Mouse (Mus musculus): ENCODE measurements around the gene Fbxo44. TPM values are rescaled to one million over a fixed set of nuclear protein-coding genes. Genes with fewer than 3 reads are reported as not detected.
A peak's percentile ranks its signal among the peaks of the same experiment; 100 is the strongest.
"Not testable (repeated sequence)": the region's sequence is repeated elsewhere in the genome, so short reads cannot be mapped to it uniquely, and the experiment has no call there.

Gene Fbxo44
- total RNA-seq (2017) = 0.93 and 1.8 TPM in 2 replicates

DNA sequence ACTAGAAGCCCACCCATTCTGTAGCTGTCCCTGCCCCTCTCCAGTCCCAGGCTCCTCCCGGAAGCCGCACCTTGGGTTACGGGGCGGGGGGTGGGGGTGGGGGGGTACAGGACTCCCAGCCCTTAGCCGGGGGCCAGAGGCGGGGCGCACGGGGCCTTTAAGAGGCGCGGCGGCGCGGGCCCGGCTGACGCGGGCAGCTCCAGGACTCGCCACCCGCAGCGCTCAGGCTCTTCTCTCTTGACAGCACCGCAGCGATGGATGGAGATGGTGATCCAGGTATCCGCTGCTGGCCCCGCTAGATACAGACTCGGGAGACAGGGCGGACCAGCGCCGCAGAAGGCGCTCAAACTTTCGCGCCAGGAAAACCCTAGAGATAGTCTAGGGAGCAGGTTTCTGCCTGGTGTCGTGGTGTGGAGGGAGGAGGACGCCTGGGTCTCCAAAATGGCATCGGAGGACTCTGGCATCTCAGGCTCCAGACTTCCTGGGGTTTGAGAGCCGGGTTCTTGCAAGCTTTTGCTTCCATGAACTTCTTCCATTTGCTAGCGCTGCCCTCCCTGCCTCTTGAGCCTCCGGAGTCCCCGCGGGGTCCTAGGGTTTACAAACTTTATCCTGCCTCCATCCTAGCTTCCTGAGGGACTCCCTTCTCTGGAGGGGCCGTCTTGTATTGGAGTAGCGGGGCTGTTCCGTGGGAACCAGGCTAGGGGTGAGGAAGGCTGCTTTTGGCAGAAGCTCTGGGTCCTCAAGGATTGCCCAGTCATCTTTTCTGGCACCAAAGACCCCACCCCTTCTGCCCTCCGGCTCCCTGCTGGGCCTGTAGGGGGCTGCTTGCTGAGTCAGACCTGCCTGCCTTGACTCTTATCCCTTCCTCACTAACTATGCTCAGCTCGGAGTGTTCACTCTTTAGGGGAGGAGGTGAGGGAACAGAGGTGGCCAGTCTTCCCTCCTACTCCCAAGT is at the start of gene Fbxo44, which contains the start of gene Fbxo2:
TSS of gene Fbxo44 (minus strand) at position 47 of the 955 bp plus-strand sequence.
TSS of gene Fbxo2 (plus strand) at position 186 of the 955 bp plus-strand sequence.
- ATAC-seq (ENCODE audit: extremely low read depth, insufficient number of reproducible peaks, low FRiP score, poor library complexity, severe bottlenecking) = no peak

DNA sequence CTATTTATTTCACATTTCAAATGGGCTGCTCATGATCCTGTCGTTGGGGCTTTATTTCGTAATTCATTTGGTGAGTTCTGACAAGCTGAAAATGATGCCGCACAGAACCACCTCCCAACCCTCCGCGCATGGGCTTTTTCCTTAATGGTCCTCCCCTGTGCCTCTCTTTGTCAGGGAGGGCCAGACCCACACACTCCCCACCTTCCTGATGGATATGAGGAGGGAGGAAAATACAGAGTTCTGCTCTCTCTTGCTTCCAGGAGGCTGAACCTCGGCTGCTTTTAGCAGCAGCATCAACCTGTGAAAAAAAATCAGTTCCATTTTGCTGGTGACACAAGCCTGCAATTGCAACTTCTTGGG is 44.6 kb upstream of the Fbxo44 start:
- ATAC-seq (ENCODE audit: extremely low read depth, insufficient number of reproducible peaks, low FRiP score, poor library complexity, severe bottlenecking) = no peak

DNA sequence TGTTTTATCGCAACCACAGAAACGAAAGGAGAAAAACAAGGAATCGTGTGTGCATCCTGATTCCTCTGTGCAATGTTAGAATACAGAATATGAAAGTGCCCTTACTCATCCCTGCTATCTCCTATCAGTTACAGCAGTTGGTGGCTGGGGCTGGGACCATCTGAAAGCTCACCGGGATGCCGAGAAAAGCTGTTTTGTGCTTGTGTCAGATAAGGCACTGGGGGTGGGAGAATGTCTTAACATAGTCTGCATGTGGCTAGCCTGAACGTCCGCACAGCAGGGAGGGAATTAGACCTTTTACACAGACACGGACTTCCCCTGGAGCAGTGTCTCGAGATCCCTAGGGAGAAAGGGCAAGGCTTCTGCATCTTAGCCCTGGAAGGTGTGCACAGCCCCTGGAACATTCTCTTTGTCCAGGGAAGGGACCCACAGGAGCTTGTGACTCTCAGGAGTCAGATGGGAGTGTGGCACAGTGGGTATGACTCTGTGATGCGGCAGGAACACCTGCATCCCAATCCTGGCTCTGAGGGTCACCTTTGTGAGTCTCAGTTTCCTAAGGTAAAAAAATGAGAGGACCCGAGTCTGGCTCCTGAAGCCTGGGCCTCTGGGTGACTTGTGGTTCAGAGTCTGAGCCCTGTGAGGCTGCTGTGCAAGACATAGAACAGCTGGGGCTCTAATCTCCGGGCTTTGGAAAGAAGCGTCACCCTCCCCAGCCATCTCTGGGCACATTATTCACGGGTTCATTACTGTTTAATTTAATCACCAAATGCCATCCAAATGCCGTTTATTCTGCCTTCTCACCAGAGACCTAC is 44.0 kb upstream of the Fbxo44 start:
- no peak for ATAC-seq (ENCODE audit: extremely low read depth, insufficient number of reproducible peaks, low FRiP score, poor library complexity, severe bottlenecking)

DNA sequence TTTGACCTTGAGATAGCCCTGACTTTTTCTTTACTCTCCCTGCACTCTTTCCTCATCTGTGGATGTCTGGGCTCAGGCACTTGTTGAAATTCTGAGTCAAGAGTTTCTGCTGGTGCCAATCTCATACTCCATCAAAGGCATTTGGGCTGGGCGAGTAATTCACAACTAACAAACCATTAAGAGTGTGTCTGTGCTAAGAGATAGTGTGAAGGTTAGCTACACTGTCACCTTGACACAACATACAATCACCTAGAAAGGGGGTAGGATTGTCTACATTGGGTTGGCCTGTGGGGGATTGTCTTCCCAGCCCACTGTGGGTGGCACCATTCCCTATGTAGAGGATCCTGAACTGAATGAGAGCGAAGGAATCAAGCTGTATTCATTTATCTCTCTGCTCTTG is 43.3 kb upstream of the Fbxo44 start:
- ATAC-seq (ENCODE audit: extremely low read depth, insufficient number of reproducible peaks, low FRiP score, poor library complexity, severe bottlenecking) = no peak

DNA sequence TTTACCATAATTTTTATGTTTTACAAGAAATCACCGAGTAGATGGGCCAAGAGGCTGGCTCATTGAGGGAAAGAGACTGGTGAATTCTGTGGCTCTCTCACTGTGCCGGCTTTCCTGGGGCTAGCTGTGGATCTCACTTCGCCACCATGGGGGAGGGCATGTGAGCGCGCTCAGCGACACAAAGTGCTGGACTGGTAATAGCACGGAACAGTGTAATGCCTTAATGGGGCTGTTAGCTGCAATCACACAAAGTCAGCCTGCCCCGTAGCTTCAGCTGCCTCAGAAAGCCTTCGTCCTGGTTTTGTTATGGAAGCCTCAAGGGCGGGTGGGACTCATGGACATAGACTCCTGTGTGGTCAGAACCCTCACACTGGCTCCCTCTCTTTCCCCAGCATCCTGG is 38.4 kb upstream of the Fbxo44 start:
- no peak for ATAC-seq (ENCODE audit: extremely low read depth, insufficient number of reproducible peaks, low FRiP score, poor library complexity, severe bottlenecking)

DNA sequence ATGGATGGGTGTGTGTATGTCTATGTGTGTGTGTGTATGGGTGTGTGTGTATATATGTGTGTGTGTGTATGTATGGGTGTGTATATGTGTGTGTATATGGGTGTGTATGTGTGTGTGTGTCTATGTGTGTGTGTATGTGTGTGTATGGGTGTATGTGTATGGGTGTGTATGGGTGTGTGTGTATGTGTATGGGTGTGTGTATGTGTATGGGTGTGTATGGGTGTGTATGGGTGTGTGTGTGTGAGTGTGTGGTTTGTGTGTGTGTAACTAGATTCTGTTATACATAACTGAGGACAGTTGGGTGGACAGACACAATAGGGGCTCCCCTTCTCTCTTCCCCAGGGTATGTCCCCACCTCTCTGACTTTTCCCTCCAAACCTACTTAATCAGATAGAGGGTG is 34.1 kb upstream of the Fbxo44 start:
- ATAC-seq (ENCODE audit: extremely low read depth, insufficient number of reproducible peaks, low FRiP score, poor library complexity, severe bottlenecking) = no peak

DNA sequence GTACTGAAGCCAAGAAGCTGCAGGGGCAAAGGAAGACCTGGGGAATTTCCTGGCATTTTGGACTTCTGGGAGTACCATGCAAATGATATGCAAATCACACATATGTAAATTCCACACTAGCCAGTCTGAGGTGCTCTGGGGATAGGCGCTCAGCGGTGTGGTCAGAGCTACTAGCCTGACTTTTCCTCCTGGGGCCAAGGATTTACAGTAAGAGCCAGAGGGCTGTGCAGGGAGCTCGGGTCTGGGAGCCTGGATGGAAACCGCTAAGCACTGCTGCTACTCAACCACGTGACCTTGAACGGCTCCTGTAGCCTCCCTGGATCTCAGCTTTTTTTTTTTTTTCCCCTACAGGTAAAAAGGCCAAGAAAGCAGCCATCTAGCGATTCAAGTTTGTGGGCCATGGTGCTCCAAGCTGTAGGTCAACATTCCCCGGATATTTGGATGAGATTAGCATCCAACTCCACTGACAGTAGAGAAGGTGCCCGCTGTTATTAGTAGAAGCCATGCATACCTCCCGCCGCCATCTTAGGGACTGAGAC is 32.5 kb upstream of the Fbxo44 start:
- no peak for ATAC-seq (ENCODE audit: extremely low read depth, insufficient number of reproducible peaks, low FRiP score, poor library complexity, severe bottlenecking)

DNA sequence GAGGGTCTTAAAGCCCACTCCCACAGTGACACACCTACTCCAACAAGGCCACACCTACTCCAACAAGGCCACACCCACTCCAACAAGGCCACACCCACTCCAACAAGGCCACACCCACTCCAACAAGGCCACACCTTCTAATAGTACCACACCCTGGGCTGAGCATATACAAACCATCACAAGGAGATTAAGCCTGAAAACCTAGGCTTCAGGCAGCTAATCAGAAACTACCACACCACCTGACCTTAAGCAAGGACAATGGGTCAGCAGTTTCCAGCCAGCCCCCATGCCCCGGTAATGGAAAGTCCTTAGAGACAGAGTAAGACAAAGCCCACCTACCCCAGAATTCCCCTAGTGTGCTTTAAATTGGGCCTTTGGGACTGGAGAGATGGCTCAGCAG is 28.5 kb upstream of the Fbxo44 start:
- not testable (repeated sequence) for ATAC-seq (ENCODE audit: extremely low read depth, insufficient number of reproducible peaks, low FRiP score, poor library complexity, severe bottlenecking)

DNA sequence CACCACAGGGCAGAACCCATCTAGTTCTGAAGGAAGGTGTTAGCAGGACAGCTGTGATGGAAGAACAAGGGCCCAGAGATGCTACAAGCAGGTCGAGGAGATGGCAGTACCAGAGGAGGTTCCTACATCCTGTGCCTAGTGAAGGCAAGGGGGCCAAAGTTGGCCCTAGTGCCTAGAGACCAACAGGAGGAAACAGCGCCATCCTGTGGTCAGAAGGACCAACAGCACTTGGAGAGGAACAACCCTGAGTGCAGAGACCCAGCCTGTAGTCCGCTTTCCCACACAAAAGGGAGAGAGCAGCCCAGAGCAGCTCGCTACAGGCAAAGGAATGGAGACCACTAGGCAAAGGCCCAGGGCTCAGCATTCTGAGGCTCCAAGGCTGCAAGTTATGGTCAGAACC is 25.5 kb upstream of the Fbxo44 start:
- no peak for ATAC-seq (ENCODE audit: extremely low read depth, insufficient number of reproducible peaks, low FRiP score, poor library complexity, severe bottlenecking)

DNA sequence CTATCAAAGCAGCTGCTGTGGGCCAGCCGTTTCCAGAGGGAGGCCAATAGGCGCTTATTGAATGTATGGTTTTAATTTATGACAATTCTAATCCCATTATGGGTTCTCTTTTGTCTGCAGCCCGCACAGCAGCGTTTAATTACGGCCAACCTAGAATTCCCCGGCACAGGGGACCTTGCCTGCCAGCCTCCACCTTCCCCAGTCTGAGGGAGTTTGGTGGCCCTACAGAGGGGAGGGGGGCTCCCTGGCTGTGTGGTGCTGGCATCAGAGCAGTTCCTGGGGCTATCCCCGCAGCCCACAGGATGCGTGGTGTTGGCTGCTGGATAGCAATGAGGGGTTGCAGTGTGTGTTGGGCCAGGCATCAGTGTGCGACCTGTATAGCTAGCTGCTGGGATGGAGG is 24.3 kb upstream of the Fbxo44 start:
- ATAC-seq (ENCODE audit: extremely low read depth, insufficient number of reproducible peaks, low FRiP score, poor library complexity, severe bottlenecking) = no peak

DNA sequence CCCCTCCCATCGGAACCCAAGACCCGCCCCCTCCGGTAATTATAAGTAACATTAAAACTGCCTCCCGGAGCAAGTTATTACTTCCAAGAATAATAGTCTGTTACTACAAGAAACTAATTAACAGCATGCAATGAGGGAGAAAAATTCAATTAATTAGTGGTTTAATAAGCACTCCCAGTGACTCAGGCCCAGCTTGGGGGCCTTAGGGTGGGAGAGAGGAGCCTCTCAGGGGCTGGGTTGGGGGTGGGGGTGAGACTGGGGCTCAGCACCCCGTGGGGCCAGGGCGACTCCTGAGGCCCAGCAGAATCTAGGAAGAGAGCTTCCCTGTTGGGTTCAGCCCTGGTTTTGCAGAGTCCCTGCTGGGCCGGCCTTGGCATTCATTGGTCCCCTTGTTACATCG is 22.1 kb upstream of the Fbxo44 start:
- ATAC-seq (ENCODE audit: extremely low read depth, insufficient number of reproducible peaks, low FRiP score, poor library complexity, severe bottlenecking) = no peak

DNA sequence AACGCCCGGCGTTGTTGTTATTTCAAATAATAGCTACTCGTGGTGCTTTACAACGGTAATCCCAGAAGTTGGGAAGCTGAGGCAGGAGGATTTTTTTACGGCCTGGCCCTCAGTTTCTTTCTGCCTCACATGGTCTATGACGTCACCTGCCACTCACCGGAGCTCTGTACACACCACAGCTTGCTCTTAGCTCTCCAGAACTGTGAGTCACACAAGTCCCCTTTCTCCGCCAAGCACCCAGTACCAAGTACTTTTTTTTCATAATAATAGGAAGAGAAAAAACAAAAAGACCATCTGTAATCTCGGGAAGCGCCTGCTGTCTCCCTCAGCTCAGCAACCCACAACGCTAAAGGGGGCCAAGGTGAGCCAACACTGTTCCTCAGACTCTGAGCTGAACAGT is 21.2 kb upstream of the Fbxo44 start:
- ATAC-seq (ENCODE audit: extremely low read depth, insufficient number of reproducible peaks, low FRiP score, poor library complexity, severe bottlenecking) = no peak

DNA sequence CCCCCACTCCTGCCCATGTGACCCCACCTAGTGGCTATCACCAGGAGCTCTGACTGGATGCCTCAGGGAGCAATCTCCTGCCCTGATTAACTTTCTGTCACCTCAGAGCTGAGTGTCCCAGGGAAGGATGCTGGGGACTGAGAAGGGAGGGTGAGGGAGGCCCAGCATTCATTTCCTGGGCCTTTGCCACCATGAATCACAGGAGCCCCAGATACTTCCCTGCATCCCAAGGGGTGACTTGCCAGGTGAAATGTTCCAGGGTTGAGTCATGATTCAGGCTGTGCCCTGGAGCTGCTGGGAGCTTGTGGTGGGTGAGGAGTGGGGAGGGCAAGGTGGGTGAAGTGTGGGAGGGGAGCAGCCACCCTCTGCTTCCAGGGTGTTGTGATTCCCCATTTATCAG is 17.4 kb upstream of the Fbxo44 start:
- no peak for ATAC-seq (ENCODE audit: extremely low read depth, insufficient number of reproducible peaks, low FRiP score, poor library complexity, severe bottlenecking)

DNA sequence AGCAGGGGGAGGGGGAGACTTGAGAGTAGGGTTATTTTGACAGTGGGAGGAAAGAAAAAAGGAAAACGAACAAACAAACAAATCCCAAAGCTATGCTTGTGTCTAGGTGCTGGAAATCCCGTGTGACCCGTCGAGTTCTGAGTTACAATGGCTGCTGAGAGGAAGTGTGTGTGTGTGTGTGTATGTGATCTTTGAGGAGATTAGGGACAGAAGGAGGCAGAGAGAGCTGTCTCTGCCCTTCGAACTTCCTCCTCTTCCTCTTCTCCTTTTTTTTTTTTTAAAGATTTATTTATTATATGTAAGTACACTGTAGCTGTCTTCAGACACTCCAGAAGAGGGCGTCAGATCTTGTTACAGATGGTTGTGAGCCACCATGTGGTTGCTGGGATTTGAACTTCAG is 16.3 kb upstream of the Fbxo44 start:
- ATAC-seq (ENCODE audit: extremely low read depth, insufficient number of reproducible peaks, low FRiP score, poor library complexity, severe bottlenecking) = not testable (repeated sequence)

DNA sequence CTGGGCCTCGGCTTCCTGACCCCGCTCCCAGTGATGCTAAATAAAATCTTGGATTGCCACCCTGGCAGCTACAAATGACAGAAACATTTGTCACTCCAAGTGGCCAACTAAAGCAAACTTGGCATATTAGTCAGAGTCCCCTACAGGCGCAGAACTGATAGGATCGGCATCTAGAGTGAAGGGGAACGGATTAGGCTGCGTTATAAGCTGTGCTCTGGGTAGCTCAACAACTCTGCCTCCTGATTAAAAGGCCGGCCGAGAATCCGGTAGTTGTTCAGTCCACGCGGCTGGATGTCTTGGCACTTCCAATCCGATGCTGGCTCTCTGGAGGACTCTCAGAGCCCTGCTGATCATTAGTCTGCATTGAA is 14.2 kb upstream of the Fbxo44 start:
- ATAC-seq (ENCODE audit: extremely low read depth, insufficient number of reproducible peaks, low FRiP score, poor library complexity, severe bottlenecking) = no peak

DNA sequence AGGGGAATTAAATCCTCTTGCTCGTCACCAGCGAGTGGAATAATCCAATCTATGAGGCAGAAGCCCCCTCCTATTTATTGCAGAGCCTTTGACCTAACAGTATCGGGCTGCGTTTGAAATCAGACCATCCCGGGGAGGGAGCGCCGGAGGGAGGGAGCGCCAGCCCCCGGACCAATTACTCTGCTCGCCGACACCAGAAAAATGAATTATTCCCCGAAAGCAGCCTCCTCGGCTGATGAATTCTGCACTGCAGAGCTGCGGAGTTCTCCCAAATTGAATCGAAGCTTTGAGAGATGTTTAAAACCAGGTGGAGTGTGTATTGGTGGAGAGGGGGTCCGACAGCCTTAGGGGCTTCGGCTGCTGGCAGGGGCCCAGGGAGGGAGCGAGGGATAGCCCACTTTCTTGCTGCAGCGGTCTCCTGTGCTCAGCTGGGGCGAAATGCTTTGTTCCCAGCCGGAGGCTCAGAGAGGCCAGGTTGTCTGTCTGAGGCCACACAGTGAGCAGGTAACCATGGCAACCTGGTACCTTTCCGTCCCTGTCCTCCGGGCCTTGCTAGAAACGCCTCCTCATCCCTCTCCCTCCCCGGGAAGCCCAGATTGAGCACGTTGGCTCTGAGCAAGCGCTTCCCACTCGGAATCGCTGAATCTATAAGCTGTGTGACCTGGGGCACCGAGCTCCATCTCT is 13.7 kb upstream of the Fbxo44 start:
- ATAC-seq (ENCODE audit: extremely low read depth, insufficient number of reproducible peaks, low FRiP score, poor library complexity, severe bottlenecking) = no peak

DNA sequence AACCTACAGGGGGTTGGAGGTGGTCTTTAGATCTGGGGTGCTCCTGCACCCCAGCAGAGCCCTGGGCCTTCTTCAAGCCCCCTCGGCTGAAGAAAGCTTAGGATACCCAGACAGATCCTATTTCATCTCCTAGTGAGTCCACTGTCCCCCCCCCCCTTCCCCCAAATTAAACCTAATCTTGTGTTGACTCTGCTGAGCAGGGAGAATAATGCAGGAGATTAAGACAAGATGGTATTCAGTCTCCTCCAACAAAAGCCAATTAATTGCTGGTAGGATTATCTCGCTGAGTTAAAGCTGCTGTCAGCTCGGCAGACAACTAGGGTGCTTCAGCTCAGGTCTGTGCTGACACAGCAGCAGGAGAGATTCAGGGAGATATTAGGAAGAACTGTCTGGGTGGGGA is 11.0 kb upstream of the Fbxo44 start:
- no peak for ATAC-seq (ENCODE audit: extremely low read depth, insufficient number of reproducible peaks, low FRiP score, poor library complexity, severe bottlenecking)

DNA sequence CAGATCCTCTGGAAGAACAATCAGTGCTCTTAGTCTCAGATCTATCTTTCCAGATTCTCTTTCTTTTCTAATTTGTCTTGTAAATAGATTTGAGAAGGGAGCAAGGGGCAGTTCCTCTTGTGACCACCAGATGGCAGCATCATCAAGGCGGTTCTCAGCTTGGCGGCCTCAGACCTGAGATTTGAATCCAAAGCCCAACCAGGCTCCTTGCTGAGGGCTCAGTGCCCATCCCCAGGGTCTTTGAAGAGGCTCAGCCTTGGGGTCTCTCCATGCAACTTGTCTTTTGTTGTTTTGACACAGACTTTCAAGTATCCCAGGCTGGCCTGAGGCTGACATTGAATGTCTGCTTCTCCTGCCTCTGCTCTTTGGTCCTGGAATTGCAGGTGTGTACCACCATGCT is 10.6 kb upstream of the Fbxo44 start:
- ATAC-seq (ENCODE audit: extremely low read depth, insufficient number of reproducible peaks, low FRiP score, poor library complexity, severe bottlenecking) = peak; percentile 47

DNA sequence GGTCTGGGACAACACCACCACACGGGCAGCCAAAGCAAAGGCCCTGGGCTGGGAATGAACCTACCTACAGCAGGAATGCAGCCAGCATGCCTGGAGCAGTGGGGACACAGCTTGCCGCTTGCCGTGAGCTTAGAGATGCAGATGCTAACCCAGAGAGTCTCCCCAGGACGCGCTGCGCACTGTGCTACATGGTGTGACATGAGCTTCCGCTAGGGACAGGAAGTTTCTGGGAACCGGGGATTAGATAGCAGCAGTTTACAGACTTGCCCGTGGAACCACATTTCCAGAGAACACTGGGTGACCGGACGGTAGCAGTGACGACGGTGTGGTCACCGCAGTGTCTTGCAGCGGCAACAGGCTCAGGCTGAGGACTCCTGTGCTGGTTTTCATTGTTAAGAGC is 9.3 kb upstream of the Fbxo44 start:
- no peak for ATAC-seq (ENCODE audit: extremely low read depth, insufficient number of reproducible peaks, low FRiP score, poor library complexity, severe bottlenecking)

Data from neutrophil, adult 5-6 weeks (primary cell).